Mouse (Mus musculus) limb, embryonic 15.5 days (tissue): ENCODE results near the gene Gm45194. TPM values are rescaled to one million over a fixed set of nuclear protein-coding genes. Genes with fewer than 3 reads are reported as not detected.

Source experiments
- ATAC-seq: fragments of 200-750 bp; cut with Nextera tagmentation; 2 replicates; pipeline ENCODE4 v1.8.0; 2017; ENCODE audit warnings: low read depth, moderate TSS enrichment; ENCODE audit not compliant: insufficient number of reproducible peaks, low FRiP score, low TSS enrichment
- H3K27ac ChIP-seq: fragments of 300-500 bp; sonication (generic); 2 replicates; pipeline ENCODE4 v1.5.1; 2015; ENCODE audit warnings: moderate library complexity, mild to moderate bottlenecking, inconsistent platforms
- H3K27me3 ChIP-seq: fragments of 300-500 bp; sonication (generic); 2 replicates; pipeline ENCODE4 v1.6.1; 2015; ENCODE audit warnings: inconsistent platforms
- H3K36me3 ChIP-seq: fragments of 300-500 bp; sonication (generic); 2 replicates; pipeline ENCODE4 v1.6.1; 2015; ENCODE audit warnings: inconsistent platforms
- H3K4me1 ChIP-seq: fragments of 300-500 bp; sonication (generic); 2 replicates; pipeline ENCODE4 v1.6.1; 2015; ENCODE audit warnings: inconsistent platforms
- H3K4me2 ChIP-seq: fragments of 300-500 bp; sonication (generic); 2 replicates; pipeline ENCODE4 v1.6.1; 2015; ENCODE audit warnings: mild to moderate bottlenecking, inconsistent platforms
- H3K4me3 ChIP-seq: fragments of 300-500 bp; sonication (generic); 2 replicates; pipeline ENCODE4 v1.5.1; 2015; ENCODE audit warnings: mild to moderate bottlenecking, inconsistent platforms
- H3K9ac ChIP-seq: fragments of 300-500 bp; sonication (generic); 2 replicates; pipeline ENCODE4 v1.6.1; 2015; ENCODE audit warnings: inconsistent platforms
- H3K9me3 ChIP-seq: fragments of 300-500 bp; sonication (generic); 2 replicates; pipeline ENCODE4 v1.6.1; 2016; ENCODE audit warnings: inconsistent platforms
- WGBS: fragments of 180-500 bp; shearing (Covaris S2); methylation state at CpG from one replicate; pipeline ENCODE4 v1.1.7; 2015; 5-methylcytosine and 5-hydroxymethylcytosine counted together
- polyA plus RNA-seq: library from polyadenylated mRNA; unstranded; fragments of >200 nt; fragmentation: Nextera tagmentation; extraction: Ambion mirVana; gene quantifications from 2 replicates; pipeline ENCODE4 v1.2.1, GENCODE M21; 2015

Gene Gm45194
- polyA plus RNA-seq, 1 experiment from 2014 or later = 0.77 TPM

- Histone ChIP-seq H3K27me3 (no peaks in the 10 kb centered on the region), H3K4me3 (no peak overlapping the region), H3K9ac (no peak overlapping the region), H3K27ac (no peak overlapping the region), H3K9me3 (no peaks in the 10 kb centered on the region), H3K36me3 (no peaks in the 10 kb centered on the region), H3K4me2 (no peak overlapping the region), H3K4me1 (no peaks in the 10 kb centered on the region)
- no peak for ATAC-seq
- 61% methylated on average over 1 of the region's 1 CpGs for WGBS
These were observed 382.4 kb downstream of the Gm45194 start for GRCm38 (mm10) chrX:112273550-112273949.

Other genes with a start within 250 kb of the Gm45194 start
- 0.42 and 0.50 TPM in 2 replicates for gene Hdx, start 194.3 kb upstream of the Gm45194 start, polyA plus RNA-seq
- 1.4 and 1.7 TPM in 2 replicates for gene Tex16, start 119.6 kb downstream of the Gm45194 start, polyA plus RNA-seq